Mouse (Mus musculus) urinary bladder, adult 2 months (tissue): ENCODE data around the gene Mdm2. TPM values are rescaled to one million over a fixed set of nuclear protein-coding genes. Genes with fewer than 3 reads are reported as not detected.

ENCODE experiments used
- DNase-seq: peaks from one replicate; pipeline ENCODE4 v3.0.0; 2022; ENCODE audit warnings: low spot score
- polyA plus RNA-seq: library from polyadenylated mRNA; depleted of rRNA; stranded (reverse); fragments of >200 nt; gene quantifications from 2 replicates; pipeline ENCODE4 v1.2.3, GENCODE M21; 2012

Mdm2 gene
- polyA plus RNA-seq, 1 experiment, result 70.2 TPM

DNA sequence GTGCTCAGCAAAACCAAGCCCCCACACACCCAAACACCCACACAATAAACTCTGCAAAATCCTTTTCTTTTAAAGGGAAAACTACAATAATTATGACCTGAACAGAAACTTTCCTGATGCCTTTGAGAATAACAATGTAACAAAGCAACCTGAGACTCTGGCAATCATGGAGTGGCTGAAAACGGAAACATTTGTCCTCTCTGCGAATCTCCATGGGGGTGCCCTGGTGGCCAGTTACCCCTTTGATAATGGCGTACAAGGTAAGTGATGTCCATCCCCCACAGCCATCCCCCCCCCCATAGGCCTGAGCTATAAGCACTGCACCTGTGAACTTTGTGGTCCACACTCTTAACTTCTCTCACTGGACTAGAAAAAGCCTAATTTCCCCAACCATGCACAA, 40.5 kb downstream of the Mdm2 start:
- DNase-seq, result no peak

DNA sequence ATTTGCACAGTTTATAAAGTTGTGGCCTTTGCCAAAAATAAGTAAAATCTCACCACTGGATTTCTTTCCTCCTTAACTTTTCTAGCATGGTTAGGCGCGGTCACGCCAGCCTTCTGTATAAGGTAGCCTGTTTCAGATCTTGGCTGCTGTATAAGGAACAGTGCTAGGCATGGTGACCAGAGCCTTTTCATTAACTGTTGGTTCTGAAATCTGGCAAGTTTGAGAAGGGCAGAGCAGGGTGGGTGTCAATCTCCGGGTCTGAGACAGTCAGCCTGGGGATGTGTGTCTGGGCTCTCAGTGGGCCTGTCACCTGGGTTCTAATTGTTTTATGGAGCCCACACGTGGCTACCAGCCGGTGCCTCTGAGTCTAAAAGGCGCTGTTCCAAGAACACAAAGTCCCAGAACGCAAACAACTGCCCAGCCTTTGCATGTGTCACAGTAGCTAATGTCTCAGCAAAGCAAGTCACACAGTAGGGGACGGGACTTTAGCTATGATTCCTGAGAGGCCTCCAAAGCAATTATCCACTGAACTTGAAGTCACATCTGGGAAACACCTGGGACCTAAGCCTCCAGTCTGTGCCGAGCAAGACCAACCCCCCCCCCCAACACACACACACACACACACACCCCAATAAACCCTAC, 41.0 kb downstream of the Mdm2 start:
- no peak for DNase-seq

DNA sequence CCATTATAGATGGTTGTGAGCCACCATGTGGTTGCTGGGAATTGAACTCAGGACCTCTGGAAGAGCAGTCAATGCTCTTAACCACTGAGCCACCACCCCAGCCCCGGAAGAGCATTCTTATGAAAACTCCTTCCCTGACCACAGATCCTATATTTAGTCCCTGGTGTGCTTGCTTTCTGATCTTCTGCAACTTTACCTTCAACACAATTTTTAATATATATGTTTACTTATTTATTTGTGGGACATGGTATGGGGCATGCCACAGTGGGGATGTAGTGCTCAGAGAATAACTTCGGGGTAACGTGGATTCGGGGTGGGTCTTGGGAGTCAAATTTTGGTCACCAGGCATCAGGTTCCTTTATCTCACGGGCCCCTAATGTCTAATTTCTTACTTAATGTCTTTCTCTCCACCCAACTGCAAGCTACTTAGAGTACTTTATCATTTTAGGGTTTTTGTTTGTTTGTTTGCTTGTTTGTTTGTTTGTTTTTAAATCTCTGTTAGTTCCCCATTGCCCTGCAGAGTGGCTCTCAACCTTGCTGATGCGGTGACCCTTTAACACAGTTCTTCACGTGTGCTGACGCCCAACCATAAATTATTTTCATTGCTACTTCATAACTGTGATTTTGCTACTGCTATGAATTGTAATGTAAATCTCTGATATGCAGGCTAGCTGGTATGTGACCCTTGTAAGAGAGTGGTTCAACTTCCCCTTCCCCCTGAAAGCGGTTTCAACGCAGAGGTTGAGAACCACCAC, 41.8 kb downstream of the Mdm2 start:
- no peak for DNase-seq

DNA sequence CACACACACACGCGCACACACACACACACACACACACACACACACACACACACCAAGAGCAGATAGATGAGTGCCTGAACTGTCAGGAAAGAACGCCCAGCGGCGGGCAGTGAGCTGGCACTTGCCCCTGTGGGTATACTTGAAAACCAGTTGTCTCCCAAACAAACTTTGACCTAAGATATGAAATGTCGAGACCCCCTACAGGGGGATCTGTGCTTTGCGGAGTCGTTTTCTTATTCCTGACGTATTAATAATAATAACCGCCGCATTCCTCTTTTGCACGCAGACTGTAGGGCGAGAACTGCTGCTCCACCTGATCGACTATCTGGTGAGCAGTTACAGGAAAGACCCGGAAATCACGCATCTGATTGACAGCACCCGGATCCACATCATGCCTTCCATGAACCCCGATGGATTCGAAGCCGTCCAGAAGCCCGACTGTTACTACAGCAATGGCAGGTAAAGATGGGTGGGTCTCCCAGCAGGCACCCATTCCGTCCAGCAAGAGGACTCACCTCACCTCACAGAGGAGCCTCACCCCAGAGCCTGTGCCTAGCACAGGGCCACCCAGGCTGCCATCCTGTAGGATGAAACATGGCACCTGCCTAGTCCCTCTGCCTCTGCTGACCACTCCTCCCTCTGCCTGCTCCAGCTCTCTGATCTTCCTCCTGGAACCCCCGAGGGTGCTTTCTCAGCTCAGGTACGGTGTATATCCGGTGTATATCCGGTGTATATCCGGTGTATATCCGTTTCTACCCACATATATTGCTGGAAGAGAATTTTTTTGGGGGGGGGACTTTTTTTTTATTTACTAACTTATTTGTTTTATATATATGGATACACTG, 42.7 kb downstream of the Mdm2 start:
- DNase-seq, result no peak

DNA sequence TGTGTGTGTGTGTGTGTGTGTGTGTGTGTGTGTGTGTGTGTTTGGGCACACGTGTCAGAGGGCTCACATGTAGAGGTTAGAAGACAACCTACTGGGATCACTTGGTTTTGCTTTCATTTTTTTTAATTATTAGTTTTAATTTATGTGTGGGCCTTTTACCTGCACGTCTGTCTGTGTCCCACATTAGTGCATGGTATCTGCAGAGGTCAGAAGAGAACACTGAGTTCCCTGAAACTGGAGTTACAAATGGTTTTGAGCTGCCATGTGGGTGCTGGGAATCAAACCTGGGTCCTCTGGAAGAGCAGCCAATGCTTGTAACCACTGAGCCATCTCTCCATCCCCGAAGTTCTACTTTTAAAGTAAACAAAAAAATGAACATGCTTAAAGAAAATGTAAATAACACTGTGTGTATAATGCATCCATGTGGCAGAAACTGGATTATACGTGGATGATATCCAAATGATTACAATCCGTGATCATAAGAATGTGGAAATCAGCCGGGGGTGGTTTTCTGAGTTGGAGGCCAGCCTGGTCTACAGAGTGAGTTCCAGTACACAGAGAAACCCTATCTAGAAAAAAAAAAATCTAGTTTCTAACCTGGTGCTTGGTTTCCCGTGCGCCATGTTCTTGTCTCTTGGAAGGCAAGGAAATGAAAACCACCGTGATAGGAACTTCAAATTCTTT, 43.5 kb downstream of the Mdm2 start:
- DNase-seq, result no peak

DNA sequence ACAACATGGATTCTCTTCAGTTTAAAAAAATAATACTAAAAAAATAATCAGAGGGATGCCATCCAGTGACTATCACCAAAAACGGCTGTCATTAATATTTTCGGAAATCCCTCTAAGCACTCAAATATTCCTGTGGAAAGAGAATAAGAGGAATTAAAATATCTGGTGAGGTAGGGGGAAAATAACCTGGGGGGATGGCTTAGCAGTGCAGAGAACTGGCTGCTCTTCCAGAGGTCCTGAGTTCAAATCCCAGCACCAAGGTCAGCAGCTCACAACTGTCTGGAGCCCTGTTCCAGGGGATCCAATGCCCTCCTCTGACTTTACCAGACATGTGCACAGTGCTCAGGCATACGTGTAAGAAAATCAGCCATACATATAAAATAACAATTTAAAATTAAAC, 44.2 kb downstream of the Mdm2 start:
- no peak for DNase-seq

DNA sequence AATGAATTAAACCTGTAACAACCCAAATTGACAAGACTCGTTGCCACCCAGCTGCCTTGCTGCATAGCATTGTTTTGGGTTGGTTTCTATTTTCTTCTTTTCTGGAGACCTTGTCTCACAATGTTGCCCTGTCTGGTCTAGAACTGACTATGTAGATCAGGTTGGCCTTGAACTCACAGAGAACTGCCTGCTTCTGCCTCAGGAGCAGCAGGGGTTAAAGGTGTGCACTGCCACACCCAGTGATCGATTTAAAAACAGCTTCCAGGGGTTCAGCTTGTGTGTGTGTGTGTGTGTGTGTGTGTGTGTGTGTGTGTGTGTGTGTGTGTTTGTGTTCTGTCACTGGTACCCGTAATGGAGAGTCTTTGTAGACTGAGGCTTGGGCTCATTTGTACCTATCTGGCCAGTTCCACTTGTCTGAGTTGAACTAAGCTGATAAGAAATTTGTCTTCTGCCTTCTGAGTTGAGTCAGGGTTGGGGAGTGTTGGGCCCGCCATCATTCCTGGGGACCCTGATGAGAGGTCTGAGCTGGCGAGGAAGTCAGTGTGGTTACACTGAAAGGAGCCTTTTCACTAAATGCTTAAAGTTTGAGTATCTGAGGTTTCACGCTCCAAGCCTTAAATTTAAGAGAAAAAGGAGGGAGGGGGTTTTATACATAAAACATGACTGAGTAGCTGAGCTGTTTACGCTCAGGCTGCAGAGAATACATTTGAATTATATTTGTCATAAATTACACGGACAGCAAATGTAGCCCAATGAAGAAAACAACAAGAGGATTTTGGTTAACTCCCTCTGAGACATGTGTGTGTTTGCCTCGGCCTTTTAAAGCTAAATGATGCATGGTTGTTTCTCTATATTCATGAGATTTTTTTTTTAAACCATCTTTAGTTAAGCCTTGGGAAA, 44.9 kb downstream of the Mdm2 start:
- DNase-seq, result no peak

DNA sequence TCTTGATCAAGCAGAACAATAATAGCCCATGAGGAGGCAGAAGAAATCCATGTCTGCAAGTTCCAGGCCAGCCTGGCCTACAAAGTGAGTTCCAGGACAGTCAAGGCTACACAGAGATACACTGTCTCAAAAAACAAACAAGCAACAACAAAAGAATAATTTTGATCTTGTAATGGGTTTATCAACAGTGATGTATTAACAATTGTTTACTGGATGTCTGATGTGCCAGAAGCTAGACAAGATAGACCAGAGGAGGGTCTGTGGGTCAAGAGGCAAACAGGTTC, 45.7 kb downstream of the Mdm2 start:
- no peak for DNase-seq

GRCm38 (mm10) chr10:117664208-117664925, 46.2 kb downstream of the Mdm2 start:
- DNase-seq, result no peak

DNA sequence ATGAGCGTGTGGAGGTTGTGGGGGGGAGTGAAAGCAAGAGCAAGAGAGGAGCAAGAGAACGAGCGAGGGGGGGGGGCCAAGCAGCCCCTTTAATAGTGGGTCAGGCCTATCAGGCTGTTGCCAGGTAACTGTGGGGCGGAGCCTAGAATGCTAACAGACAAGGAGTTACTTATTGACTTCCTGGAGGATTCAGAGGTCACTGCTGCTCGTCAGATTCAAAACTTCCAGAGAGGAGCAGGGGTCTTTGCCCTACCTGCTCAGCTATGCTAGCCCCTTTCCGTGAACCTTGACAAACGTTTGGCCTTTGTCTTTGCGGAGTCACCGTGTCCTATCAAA, 46.7 kb downstream of the Mdm2 start:
- no peak for DNase-seq

DNA sequence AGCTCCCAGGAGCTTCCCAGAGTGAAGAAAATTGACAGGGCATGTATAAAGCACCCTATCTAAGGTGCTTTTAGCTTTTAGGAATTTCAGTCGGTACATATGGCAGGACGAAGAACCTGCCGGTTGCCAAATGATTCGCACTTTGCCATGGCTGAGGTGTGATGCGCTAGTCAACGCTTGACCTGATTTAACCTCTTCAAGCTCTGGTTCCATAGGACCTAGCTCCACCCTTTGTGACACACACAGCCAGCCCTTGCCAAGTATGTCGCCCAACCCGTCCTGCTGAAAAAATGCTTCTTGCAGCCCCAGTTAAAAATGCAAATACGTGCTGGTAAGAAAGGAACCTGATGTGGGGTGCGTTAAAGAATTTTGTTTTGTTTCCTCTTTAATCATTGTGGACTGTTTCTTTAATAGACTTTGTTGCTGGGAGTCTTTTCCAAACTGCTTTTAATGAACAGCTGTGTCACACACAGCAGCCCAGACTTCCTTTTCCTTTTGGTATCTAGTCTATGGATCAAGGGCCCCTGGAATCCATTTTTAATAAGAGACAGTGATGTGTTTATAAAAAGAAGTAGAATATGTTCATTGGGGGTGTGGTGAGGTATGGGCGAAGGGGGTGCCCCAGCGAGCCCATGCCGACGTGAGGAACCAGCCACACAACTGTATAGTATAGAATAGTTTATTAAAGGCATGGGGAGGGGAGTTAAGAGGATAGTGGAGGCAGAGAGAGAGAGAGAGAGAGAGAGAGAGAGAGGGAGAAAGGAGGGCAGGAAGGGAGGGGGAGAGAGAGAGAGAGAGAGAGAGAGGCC, 47.3 kb downstream of the Mdm2 start:
- no peak for DNase-seq

- DNase-seq, result no peak
These were observed 48.1 kb downstream of the Mdm2 start for GRCm38 (mm10) chr10:117662316-117663055.

- DNase-seq, result no peak
These were observed 50.7 kb downstream of the Mdm2 start for GRCm38 (mm10) chr10:117659819-117660218.

DNA sequence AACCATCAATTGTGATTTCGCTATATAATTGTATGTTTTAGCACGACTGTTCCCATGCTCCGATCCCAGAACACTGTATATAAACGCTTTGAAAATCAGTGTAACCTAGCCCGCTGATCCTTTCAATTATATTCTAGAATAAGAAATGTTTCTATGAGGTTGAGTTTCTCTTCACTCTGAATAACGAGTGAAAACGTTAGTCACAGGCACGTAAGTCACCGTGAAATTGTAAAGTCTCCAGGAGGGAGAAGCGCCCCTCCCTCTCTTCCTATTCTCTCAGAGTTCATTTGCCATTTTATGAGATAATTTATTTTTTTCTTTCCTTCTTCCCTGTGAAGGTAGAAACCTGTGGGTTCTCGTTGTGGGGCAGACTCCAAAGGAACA, 51.1 kb downstream of the Mdm2 start:
- no peak for DNase-seq

GRCm38 (mm10) chr10:117658522-117659429, 51.8 kb downstream of the Mdm2 start:
- DNase-seq, result no peak

DNA sequence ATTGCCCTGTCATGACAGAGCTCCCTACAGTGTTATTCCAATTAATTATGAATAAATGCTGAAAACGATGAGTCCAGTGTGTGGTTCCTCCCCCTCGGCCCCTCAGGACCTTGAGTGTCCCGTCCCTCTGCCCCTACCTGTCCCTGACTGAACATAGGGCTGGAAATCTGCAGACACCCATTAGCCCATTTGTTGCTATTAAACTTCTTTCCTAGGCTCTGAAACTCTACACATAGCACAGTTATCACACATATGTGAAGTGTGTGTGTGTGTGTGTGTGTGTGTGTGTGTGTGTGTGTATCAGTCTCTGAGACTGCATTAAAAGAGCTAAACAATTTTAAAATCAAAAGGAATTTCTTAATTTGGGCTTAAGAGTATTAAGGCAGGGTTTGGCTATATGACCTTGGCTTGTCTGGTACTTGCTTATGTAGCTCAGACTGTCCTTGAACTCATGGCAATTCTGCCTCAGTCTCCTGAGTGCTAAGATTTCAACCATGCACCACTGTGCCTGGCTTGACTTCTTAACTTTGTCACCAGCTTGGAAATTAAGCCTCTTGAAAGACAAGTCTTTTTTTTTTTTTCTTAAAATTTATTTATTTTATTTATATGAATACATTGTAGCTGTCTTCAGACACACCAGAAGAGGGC, 52.8 kb downstream of the Mdm2 start:
- DNase-seq, result no peak

DNA sequence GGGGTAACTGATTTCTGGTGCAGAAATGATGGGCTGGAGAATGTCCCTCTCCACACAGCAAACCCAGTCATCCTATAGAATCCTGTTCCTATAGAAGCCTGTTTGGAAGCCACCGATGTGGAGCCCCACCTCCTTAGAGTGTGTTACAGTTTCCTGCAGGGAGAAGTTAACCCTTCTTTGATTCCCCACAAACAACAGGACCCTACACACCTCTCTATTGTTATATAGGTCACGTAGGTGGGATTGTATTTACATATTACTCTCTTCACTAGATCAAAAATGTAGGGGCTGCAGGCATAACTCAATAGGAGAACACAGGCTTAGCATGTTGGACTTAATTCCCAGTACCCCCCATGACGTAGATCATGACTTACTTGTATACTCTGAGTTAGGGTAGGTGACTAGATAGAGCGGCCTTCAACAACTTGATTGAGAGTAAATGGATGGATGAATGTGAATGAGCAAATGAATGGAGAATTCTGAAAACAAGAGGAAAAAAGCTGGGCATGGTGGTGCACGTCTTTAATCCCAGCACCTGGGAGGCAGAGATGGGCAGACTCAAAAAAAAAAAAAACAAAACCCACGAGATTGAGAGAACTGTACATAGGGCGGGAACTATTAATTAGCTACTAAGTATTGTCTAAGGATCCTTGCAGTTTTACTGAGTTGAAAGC, 53.4 kb downstream of the Mdm2 start:
- DNase-seq, result no peak
